Mouse (Mus musculus) left cerebral cortex, postnatal 14 days (tissue): ENCODE measurements around the gene Tcte3. TPM values are rescaled to one million over a fixed set of nuclear protein-coding genes. Genes with fewer than 3 reads are reported as not detected.
"Not testable (repeated sequence)": the region's sequence is repeated elsewhere in the genome, so short reads cannot be mapped to it uniquely, and the experiment has no call there.

ENCODE experiments used
- DNase-seq, 2 experiments: peaks; one replicate each; pipeline ENCODE4 v3.0.0; 2021 to 2022; ENCODE audit warnings: low spot score in 2 of 2, mixed read lengths in 1 of 2
- intact Hi-C: fragments of 180-260 bp; cut with DNase I; formaldehyde crosslinking; loops from one replicate; pipeline ENCODE4 v1.15.1; 2025
- total RNA-seq, 2 experiments: library from RNA; stranded (reverse); gene quantifications; 2 replicates each; pipeline ENCODE4 v1.2.3; 2021

Tcte3 gene
- total RNA-seq, 2 experiments from 2014 or later: 0.51 to 0.70 TPM

DNA sequence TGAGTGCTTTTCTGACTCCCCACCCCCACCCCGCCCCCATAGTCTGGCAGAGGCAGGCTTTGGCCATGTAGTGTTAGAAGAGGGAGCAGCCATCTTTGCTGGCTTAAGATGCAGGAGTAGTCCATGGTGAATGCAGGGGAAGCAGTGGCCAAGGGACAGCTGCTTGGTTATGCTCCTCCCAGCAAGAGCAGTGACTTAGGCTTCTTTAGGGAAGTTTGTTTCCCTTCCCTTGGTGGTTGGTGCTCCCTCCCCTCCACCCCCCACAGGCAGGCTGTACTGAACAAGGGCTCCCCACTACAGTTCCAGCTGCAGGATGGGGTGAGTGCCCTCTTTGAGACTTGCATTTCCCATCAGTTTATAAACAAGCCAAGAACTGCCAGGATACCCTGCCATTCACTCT lies 11.5 kb upstream of the Tcte3 start:
- intact Hi-C loops, DNase-seq: not testable (repeated sequence)

DNA sequence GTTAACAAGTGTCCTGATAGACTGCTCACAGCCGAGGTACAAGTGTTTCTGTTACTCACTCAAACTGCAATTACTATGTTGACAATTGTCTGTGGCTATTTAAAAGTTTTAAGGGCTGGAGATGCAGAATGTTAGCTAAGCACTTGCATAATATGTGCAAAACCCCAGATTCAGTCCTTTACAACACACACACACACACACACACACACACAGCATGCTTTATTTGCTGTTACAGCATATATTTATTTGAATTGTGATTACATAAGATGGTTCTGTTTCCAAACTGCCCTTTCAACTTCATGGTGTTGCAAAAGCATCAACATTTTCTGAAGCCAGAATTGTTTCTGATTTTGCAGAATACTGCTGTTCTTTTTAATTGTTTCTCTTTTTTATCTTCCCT lies 9.1 kb upstream of the Tcte3 start:
- DNase-seq, intact Hi-C loops: not testable (repeated sequence)

DNA sequence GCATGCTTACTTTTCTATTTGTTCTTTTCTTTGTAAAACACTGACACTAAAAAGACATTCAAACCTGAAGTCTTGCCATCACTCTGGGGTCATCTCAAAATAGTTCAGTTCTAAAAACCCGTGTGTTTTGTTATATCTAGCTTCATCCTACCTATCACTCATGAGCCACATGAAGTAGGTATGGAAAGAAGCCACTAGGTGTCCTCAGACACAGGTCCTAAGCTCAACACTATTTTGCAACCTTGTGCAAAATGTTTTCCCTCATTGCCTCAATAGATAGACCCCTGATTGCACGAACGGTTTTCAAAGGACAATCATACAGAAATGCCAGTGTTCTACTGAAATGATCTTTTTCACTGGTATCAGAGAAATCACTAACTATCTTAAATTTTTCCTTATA lies 833 bp downstream of the Tcte3 start:
- DNase-seq, intact Hi-C loops: not testable (repeated sequence)

DNA sequence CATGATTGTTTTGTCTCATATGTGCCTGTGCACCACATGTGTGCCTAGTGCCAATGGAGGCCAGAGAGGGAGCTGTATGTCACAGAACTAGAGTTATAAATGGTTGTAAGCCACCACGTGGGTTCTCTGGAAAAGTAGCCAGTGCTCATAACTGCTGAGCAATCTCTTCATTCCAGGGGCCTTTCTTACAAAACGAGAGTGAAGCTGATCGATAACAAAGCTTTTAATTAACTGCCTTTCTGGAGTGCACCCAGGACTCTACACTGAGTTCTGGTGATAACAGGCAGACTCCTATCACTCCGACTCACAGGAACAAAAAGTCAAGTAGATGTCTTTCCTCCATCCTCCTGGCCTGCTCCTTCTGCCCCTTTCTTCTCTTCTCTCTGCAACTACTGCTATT lies 9.9 kb downstream of the Tcte3 start:
- DNase-seq, intact Hi-C loops: not testable (repeated sequence)

DNA sequence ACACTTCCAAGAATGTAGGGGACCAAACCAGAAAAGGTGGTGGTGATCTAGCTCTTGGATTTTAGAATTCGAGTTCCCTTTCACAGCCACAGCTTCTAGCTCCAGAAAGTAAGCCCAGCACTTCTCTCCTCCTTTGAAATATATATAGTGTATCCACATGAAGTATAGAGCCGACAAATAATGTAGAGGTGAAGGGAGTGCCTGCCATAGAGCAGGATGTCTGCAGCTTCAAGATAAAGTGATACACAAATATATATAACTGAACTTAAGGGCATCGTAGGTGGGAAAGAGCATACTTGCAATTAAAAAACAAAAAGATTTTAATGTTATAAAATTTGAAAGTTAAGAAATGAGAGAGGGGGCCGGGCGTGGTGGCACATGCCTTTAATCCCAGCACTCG lies 15.8 kb downstream of the Tcte3 start:
- intact Hi-C loops, DNase-seq: not testable (repeated sequence)

DNA sequence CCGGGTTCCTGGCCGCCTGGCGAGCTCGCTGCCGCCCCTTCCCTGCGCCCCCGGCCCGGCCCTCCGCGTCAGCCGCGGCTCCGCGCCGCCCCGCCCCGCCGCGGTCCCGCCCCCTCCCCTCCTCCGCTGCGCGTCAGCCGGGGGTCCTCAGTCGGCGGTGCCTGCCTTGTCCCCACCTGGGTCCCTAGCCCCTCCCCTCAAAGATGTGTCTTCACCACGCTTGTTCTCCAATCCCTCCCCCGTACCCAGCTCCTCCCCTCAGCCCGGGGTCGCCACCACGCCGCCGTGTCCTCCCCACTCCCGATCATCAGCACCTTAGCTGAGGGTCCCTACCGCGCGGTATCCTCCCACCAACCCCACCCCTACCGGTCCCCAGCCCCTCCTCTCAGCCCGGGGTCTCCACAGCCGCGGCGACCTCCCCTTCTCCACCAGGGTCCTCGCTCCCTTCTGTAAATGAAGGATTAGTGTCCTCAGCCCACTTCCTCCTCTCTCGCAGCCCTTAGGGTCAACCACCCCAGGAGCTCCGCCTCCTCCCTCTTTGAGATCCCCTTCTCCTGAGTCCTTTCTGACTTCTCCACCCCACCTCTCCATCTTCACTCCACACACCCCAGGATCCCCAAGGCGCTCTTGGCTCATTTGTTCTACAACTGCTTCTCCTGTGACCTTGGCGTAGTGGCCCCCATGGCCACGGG lies 16.6 kb downstream of the Tcte3 start:
- intact Hi-C loops, DNase-seq: not testable (repeated sequence)

DNA sequence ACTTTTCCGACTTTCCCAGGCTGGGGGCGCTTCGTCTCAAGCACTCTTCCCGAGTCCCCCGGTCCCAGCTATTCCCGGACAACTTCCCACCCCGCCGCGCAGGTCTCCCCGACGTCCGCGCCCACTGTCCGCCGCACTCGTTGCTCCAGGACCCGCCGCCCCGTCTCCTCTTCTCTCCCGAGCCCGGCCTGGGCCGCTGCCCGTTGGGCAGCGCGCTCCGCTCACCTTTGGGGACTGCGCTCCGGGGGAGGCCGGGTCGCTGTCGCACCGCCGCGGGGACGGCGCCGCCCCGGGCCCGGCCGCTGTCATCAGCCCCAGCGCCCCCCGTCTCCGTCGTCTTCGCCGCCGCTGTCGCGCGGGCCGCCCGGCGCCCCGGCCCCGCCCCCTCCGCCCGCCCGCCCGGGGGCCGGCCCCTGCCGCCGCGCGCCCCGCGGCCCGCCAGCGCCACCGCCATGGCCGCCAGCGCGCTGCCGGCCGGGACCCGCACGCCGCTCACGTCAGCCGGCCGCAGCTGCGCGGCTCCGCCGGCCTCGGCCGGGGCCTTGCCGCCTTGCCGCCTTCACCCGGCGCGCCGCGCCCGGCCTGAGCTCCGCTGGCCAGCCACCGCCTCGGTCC lies 17.3 kb downstream of the Tcte3 start:
- DNase-seq, intact Hi-C loops: not testable (repeated sequence)

DNA sequence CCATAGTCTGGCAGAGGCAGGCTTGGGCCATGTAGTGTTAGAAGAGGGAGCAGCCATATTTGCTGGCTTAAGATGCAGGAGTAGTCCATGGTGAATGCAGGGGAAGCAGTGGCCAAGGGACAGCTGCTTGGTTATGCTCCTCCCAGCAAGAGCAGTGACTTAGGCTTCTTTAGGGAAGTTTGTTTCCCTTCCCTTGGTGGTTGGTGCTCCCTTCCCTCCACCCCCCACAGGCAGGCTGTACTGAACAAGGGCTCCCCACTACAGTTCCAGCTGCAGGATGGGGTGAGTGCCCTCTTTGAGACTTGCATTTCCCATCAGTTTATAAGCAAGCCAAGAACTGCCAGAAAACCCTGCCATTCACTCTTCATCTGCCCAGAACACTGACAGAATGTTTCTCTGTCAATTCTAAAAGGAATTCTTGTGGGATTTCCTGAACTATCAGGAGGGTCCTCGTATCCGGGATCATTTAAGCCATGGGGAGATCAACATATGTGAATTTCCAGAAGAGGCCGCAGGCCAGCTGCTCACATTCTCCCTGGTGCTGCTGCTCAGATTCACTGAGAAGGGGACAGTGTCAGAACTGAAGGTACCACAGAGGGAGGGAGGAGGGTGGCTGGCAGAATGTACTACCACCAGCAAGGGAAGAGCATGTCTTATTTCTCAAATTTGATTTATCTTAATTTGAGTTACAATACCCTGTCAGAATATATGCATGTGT lies 19.6 kb downstream of the Tcte3 start:
- intact Hi-C loops: not testable (repeated sequence)
- DNase-seq: peak; percentile 13 to 35

DNA sequence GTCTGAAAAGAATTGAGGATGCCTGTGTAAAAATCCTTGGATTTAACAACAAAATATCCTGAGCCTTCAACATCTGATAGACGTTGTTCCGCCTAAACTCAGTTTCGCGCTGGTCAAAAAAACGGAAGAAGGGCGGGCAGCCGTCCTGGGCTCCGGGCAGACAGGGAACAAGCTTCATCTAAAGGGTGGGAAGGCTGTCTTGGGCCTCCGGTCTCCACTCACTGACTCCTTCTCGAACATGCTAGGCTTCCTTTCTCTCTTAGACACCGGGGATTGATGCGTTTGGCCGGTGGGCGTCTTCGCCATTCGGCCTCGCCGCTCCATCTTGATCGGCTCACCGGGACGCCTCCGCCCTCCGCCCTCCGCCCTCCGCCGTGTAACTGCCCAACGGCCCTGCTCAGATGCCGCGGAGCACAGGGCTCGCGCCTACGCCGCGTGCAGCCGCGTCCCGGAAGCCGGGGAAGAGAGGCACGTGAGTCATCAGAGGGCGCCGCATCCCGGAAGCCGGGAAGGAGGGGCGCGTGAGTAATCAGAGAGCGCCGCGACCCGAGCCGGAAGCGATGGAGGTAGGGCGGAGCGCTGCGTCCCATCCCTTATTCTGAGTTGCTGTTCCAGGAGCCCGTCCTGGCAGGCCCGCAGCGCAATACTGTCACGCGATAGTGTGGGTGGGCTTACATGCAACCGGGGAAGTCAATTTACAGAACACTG lies 31.4 kb downstream of the Tcte3 start, which contains the start of gene Gm3435:
Gm3435 (plus strand) TSS at position 471 of the 708 bp plus-strand sequence.
- DNase-seq, intact Hi-C loops: not testable (repeated sequence)

DNA sequence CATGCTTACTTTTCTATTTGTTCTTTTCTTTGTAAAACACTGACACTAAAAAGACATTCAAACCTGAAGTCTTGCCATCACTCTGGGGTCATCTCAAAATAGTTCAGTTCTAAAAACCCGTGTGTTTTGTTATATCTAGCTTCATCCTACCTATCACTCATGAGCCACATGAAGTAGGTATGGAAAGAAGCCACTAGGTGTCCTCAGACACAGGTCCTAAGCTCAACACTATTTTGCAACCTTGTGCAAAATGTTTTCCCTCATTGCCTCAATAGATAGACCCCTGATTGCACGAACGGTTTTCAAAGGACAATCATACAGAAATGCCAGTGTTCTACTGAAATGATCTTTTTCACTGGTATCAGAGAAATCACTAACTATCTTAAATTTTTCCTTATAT lies 32.2 kb downstream of the Tcte3 start:
- DNase-seq, intact Hi-C loops: not testable (repeated sequence)

DNA sequence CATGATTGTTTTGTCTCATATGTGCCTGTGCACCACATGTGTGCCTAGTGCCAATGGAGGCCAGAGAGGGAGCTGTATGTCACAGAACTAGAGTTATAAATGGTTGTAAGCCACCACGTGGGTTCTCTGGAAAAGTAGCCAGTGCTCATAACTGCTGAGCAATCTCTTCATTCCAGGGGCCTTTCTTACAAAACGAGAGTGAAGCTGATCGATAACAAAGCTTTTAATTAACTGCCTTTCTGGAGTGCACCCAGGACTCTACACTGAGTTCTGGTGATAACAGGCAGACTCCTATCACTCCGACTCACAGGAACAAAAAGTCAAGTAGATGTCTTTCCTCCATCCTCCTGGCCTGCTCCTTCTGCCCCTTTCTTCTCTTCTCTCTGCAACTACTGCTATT lies 41.2 kb downstream of the Tcte3 start:
- DNase-seq, intact Hi-C loops: not testable (repeated sequence)

DNA sequence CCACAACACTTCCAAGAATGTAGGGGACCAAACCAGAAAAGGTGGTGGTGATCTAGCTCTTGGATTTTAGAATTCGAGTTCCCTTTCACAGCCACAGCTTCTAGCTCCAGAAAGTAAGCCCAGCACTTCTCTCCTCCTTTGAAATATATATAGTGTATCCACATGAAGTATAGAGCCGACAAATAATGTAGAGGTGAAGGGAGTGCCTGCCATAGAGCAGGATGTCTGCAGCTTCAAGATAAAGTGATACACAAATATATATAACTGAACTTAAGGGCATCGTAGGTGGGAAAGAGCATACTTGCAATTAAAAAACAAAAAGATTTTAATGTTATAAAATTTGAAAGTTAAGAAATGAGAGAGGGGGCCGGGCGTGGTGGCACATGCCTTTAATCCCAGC lies 47.1 kb downstream of the Tcte3 start:
- DNase-seq, intact Hi-C loops: not testable (repeated sequence)

DNA sequence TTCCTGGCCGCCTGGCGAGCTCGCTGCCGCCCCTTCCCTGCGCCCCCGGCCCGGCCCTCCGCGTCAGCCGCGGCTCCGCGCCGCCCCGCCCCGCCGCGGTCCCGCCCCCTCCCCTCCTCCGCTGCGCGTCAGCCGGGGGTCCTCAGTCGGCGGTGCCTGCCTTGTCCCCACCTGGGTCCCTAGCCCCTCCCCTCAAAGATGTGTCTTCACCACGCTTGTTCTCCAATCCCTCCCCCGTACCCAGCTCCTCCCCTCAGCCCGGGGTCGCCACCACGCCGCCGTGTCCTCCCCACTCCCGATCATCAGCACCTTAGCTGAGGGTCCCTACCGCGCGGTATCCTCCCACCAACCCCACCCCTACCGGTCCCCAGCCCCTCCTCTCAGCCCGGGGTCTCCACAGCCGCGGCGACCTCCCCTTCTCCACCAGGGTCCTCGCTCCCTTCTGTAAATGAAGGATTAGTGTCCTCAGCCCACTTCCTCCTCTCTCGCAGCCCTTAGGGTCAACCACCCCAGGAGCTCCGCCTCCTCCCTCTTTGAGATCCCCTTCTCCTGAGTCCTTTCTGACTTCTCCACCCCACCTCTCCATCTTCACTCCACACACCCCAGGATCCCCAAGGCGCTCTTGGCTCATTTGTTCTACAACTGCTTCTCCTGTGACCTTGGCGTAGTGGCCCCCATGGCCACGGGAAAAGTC lies 48.0 kb downstream of the Tcte3 start:
- DNase-seq, intact Hi-C loops: not testable (repeated sequence)

DNA sequence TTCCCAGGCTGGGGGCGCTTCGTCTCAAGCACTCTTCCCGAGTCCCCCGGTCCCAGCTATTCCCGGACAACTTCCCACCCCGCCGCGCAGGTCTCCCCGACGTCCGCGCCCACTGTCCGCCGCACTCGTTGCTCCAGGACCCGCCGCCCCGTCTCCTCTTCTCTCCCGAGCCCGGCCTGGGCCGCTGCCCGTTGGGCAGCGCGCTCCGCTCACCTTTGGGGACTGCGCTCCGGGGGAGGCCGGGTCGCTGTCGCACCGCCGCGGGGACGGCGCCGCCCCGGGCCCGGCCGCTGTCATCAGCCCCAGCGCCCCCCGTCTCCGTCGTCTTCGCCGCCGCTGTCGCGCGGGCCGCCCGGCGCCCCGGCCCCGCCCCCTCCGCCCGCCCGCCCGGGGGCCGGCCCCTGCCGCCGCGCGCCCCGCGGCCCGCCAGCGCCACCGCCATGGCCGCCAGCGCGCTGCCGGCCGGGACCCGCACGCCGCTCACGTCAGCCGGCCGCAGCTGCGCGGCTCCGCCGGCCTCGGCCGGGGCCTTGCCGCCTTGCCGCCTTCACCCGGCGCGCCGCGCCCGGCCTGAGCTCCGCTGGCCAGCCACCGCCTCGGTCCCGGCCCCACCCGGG lies 48.7 kb downstream of the Tcte3 start:
- DNase-seq, intact Hi-C loops: not testable (repeated sequence)

DNA sequence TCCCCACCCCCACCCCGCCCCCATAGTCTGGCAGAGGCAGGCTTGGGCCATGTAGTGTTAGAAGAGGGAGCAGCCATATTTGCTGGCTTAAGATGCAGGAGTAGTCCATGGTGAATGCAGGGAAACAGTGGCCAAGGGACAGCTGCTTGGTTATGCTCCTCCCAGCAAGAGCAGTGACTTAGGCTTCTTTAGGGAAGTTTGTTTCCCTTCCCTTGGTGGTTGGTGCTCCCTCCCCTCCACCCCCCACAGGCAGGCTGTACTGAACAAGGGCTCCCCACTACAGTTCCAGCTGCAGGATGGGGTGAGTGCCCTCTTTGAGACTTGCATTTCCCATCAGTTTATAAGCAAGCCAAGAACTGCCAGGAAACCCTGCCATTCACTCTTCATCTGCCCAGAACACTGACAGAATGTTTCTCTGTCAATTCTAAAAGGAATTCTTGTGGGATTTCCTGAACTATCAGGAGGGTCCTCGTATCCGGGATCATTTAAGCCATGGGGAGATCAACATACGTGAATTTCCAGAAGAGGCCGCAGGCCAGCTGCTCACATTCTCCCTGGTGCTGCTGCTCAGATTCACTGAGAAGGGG lies 51.1 kb downstream of the Tcte3 start:
- intact Hi-C loops, DNase-seq: not testable (repeated sequence)

DNA sequence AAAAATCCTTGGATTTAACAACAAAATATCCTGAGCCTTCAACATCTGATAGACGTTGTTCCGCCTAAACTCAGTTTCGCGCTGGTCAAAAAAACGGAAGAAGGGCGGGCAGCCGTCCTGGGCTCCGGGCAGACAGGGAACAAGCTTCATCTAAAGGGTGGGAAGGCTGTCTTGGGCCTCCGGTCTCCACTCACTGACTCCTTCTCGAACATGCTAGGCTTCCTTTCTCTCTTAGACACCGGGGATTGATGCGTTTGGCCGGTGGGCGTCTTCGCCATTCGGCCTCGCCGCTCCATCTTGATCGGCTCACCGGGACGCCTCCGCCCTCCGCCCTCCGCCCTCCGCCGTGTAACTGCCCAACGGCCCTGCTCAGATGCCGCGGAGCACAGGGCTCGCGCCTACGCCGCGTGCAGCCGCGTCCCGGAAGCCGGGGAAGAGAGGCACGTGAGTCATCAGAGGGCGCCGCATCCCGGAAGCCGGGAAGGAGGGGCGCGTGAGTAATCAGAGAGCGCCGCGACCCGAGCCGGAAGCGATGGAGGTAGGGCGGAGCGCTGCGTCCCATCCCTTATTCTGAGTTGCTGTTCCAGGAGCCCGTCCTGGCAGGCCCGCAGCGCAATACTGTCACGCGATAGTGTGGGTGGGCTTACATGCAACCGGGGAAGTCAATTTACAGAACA lies 62.8 kb downstream of the Tcte3 start, which contains the start of the genes 9030025P20Rik and Gm3417:
9030025P20Rik (plus strand) TSS at position 107 of the 677 bp plus-strand sequence.
Gm3417 (minus strand) TSS at position 429 of the 677 bp plus-strand sequence.
- DNase-seq, intact Hi-C loops: not testable (repeated sequence)

DNA sequence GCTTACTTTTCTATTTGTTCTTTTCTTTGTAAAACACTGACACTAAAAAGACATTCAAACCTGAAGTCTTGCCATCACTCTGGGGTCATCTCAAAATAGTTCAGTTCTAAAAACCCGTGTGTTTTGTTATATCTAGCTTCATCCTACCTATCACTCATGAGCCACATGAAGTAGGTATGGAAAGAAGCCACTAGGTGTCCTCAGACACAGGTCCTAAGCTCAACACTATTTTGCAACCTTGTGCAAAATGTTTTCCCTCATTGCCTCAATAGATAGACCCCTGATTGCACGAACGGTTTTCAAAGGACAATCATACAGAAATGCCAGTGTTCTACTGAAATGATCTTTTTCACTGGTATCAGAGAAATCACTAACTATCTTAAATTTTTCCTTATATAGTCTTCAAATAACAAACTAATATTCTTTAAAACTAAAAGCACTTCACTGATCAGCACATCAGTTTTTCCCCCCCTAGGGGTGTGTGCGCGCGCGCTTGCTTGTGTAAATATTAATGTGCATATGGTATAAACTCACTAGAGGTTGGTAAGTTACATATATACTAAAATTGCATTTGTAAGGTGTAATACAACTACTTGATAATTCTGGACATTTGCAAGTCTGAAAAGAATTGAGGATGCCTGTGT lies 63.4 kb downstream of the Tcte3 start:
- DNase-seq, intact Hi-C loops: not testable (repeated sequence)
